9 mouse cellular contexts compared by ENCODE assay signal in the genomic region with DNA sequence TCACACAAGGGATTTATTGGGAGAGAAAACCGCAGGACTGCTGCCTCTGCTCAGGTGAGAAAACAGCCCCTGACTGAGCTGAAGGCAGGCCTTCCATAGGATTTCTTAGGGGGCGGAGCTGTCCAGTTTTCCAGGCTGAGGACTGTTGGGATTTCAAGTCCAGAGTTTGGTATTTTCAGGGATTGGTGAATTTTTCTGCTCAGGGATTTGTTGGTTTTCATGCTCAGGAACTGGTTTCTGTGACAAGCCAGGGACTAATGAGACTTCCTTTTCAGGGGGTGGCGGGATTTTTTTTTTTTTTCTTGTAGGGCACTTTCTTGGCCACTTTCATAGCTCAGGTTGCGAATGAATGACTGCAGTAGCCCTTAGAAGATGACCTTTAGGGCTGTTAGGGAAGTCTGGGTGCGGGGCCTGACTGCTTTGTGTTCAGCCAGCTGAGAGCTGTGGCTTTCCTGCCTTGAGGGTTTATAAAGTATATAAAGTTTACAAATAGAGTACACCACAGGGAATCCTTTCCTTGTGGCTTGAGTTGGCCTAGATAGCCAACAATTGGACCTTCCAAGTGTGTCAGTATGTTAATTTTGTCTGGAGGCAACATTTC. TPM values are rescaled to one million over a fixed set of nuclear protein-coding genes. Genes with fewer than 3 reads are reported as not detected.
A peak's percentile ranks its signal among the peaks of the same experiment; 100 is the strongest.
DNase-seq lines count a peak whose midpoint lies in the region; ATAC-seq and TF ChIP-seq lines count a peak whose summit lies in the region.
"Had no signal": no experiment of that assay in that cellular context is flagged by ENCODE, and none has a peak within 500 bp of the region (broad histone marks: within the 10 kb centered on the region; RNA-seq: fewer than 3 reads in every experiment).

No protein-coding gene starts in this region.

- DNase-seq in kidney, postnatal 0 days (ENCODE audit: low spot score), result peak; percentile 28
- no peak for DNase-seq in kidney, adult 11 months
- peak; percentile 47 for DNase-seq in brain, embryonic 14.5 days (ENCODE audit: low read depth)
- no peak for DNase-seq in hindbrain, embryonic 14.5 days (ENCODE audit: low spot score)
- no peak for DNase-seq in spleen, postnatal 36 days (ENCODE audit: low spot score in 2 of 2)
- DNase-seq in adrenal gland, adult 8-10 months, result no peak
- DNase-seq in cerebellum, adult 8-10 months, result no peak
- DNase-seq: kidney, postnatal 25 days had no signal

- ATAC-seq in kidney, postnatal 0 days (replicated peaks; ENCODE audit: low FRiP score, low read depth), result no peak
- no peak for ATAC-seq in hindbrain, embryonic 14.5 days (ENCODE audit: low FRiP score)
- ATAC-seq in midbrain, embryonic 15.5 days (replicated peaks), result no peak

- no peaks in the 10 kb centered on the region for H3K27me3 ChIP-seq in kidney, postnatal 0 days (ENCODE audit: insufficient read depth, low read length)
- H3K27me3 ChIP-seq in hindbrain, embryonic 14.5 days (ENCODE audit: control insufficient read depth, insufficient read depth, low read length), result no peaks in the 10 kb centered on the region
- H3K27me3 ChIP-seq in midbrain, embryonic 15.5 days (replicated peaks), result no peaks in the 10 kb centered on the region

- H3K4me2 ChIP-seq in kidney, postnatal 0 days (ENCODE audit: low read length), result peak overlapping the region; percentile 29; the same call in 1 of the 2 replicates
- peak overlapping the region; percentile 75 for H3K4me2 ChIP-seq in hindbrain, embryonic 14.5 days (replicated peaks)
- H3K4me2 ChIP-seq in midbrain, embryonic 15.5 days, result peak overlapping the region; percentile 48

- no peak overlapping the region for H3K4me3 ChIP-seq in kidney, postnatal 0 days (replicated peaks; ENCODE audit: low read depth, low read length)
- H3K4me3 ChIP-seq in hindbrain, embryonic 14.5 days (replicated peaks; ENCODE audit: low read length), result peak overlapping the region; percentile 94
- H3K4me3 ChIP-seq in midbrain, embryonic 15.5 days, result peak overlapping the region; percentile 66; the same call in 1 of the 2 replicates

- WGBS in kidney, postnatal 0 days, result 29% methylated on average over 5 of the region's 5 CpGs
- 38% methylated on average over 5 of the region's 5 CpGs for WGBS in hindbrain, embryonic 14.5 days
- 39% methylated on average over 5 of the region's 5 CpGs for WGBS in midbrain, embryonic 15.5 days

- no peak for TF ChIP-seq POLR2A in brain, embryonic 14.5 days (IDR thresholded peaks at IDR 0.05; ENCODE audit: borderline replicate concordance, extremely low read depth, insufficient read depth, insufficient read length, poor library complexity, severe bottlenecking)

- H3K9me3 ChIP-seq in kidney, postnatal 0 days (replicated peaks; ENCODE audit: low read length), result no peaks in the 10 kb centered on the region
- H3K9me3 ChIP-seq in hindbrain, embryonic 14.5 days (ENCODE audit: control insufficient read depth, low read length), result no peaks in the 10 kb centered on the region
- no peaks in the 10 kb centered on the region for H3K9me3 ChIP-seq in midbrain, embryonic 15.5 days

- no peaks in the 10 kb centered on the region for H3K36me3 ChIP-seq in kidney, postnatal 0 days (ENCODE audit: insufficient read depth, low read length)
- no peaks in the 10 kb centered on the region for H3K36me3 ChIP-seq in hindbrain, embryonic 14.5 days (replicated peaks; ENCODE audit: control insufficient read depth, insufficient read depth)
- H3K36me3 ChIP-seq in midbrain, embryonic 15.5 days (replicated peaks), result no peaks in the 10 kb centered on the region

- no peak for TF ChIP-seq CTCF in kidney, postnatal 0 days (IDR thresholded peaks at IDR 0.05; ENCODE audit: low read depth)
- no peak for TF ChIP-seq CTCF in brain, embryonic 14.5 days (IDR thresholded peaks at IDR 0.05; ENCODE audit: borderline replicate concordance, extremely low read depth, insufficient read depth, insufficient read length)

- H3K27ac ChIP-seq in kidney, postnatal 0 days, result peak overlapping the region; percentile 78
- H3K27ac ChIP-seq in hindbrain, embryonic 14.5 days, result peak overlapping the region; percentile 100
- peak overlapping the region; percentile 100 for H3K27ac ChIP-seq in midbrain, embryonic 15.5 days

- H3K4me1 ChIP-seq in kidney, postnatal 0 days (replicated peaks; ENCODE audit: insufficient read depth, low read length), result peaks cover 8% of the 10 kb centered on the region; the same call in 1 of the 2 replicates
- peaks cover 15% of the 10 kb centered on the region for H3K4me1 ChIP-seq in hindbrain, embryonic 14.5 days (replicated peaks; ENCODE audit: control insufficient read depth, insufficient read depth, low read length)
- peaks cover 12% of the 10 kb centered on the region for H3K4me1 ChIP-seq in midbrain, embryonic 15.5 days

- H3K9ac ChIP-seq in kidney, postnatal 0 days (ENCODE audit: low read depth, low read length), result no peak overlapping the region
- H3K9ac ChIP-seq in hindbrain, embryonic 14.5 days, result peak overlapping the region; percentile 100
- H3K9ac ChIP-seq in midbrain, embryonic 15.5 days, result peak overlapping the region; percentile 4; the same call in 1 of the 2 replicates

RNA-seq across cellular contexts. Expression of a gene that starts 1.6 kb away (rescaled TPM):
- 3.1 and 4.9 TPM in 2 replicates for polyA plus RNA-seq in kidney, postnatal 0 days (2015; fragmentation: Nextera tagmentation; extraction: Ambion mirVana)
- polyA plus RNA-seq in brain, embryonic 14.5 days (2012; rRNA removed), result 2.4 and 4.0 TPM in 2 replicates
- 3.1 and 4.8 TPM in 2 replicates for polyA plus RNA-seq in hindbrain, embryonic 14.5 days (2014; fragmentation: Nextera tagmentation; extraction: Ambion mirVana)
- 4.2 and 4.3 TPM in 2 replicates for polyA plus RNA-seq in midbrain, embryonic 15.5 days (2015; fragmentation: Nextera tagmentation; extraction: Ambion mirVana)
- total RNA-seq in adrenal gland, adult 8-10 months (2022), result 10 to 100 TPM in 1 of 4 experiments, 1 to 10 TPM in 3; 5.4 to 13.9 (median 9.0) TPM

RNA-seq across cellular contexts. Expression of a gene that starts 1.9 kb away (rescaled TPM):
- 19.8 and 26.5 TPM in 2 replicates for polyA plus RNA-seq in kidney, postnatal 0 days (2015; fragmentation: Nextera tagmentation; extraction: Ambion mirVana)
- polyA plus RNA-seq in brain, embryonic 14.5 days (2012; rRNA removed), result 18.4 and 18.5 TPM in 2 replicates
- 19.8 and 22.8 TPM in 2 replicates for polyA plus RNA-seq in hindbrain, embryonic 14.5 days (2014; fragmentation: Nextera tagmentation; extraction: Ambion mirVana)
- 19.1 and 19.7 TPM in 2 replicates for polyA plus RNA-seq in midbrain, embryonic 15.5 days (2015; fragmentation: Nextera tagmentation; extraction: Ambion mirVana)
- total RNA-seq in adrenal gland, adult 8-10 months (2022), result 1 to 10 TPM; 3.9 to 6.2 (median 5.8) TPM

RNA-seq across cellular contexts. Expression of a gene that starts 21.7 kb away (rescaled TPM):
- polyA plus RNA-seq in kidney, postnatal 0 days (2015; fragmentation: Nextera tagmentation; extraction: Ambion mirVana), result 9.1 and 9.4 TPM in 2 replicates
- polyA plus RNA-seq in brain, embryonic 14.5 days (2012; rRNA removed), result 6.3 and 8.7 TPM in 2 replicates
- 12.5 and 12.6 TPM in 2 replicates for polyA plus RNA-seq in hindbrain, embryonic 14.5 days (2014; fragmentation: Nextera tagmentation; extraction: Ambion mirVana)
- 13.0 and 14.8 TPM in 2 replicates for polyA plus RNA-seq in midbrain, embryonic 15.5 days (2015; fragmentation: Nextera tagmentation; extraction: Ambion mirVana)
- 1 to 10 TPM; 3.5 to 5.3 (median 3.9) TPM for total RNA-seq in adrenal gland, adult 8-10 months (2022)

Comparison
In these comparisons a context has a peak if more than half of its experiments do, and no peak if none do; other contexts are left out.
1. DNase-seq: peak in kidney, postnatal 0 days (single experiment) and brain, embryonic 14.5 days (single experiment); none in kidney, adult 11 months (single experiment), hindbrain, embryonic 14.5 days (single experiment), spleen, postnatal 36 days (0 of 2), adrenal gland, adult 8-10 months (single experiment) and cerebellum, adult 8-10 months (single experiment).
2. Peak in every context shown above with its lines, with median percentiles within 50 percentile points of each other: H3K27ac ChIP-seq and H3K4me2 ChIP-seq.